Mouse (Mus musculus) forebrain, embryonic 10.5 days (tissue): ENCODE measurements around the gene Prlr. TPM values are rescaled to one million over a fixed set of nuclear protein-coding genes. Genes with fewer than 3 reads are reported as not detected.

Experiments used
- DNase-seq: peaks from one replicate; pipeline ENCODE4 v3.0.0-alpha.2; 2017; ENCODE audit warnings: low spot score; ENCODE audit errors: extremely low spot score
- H3K27ac ChIP-seq: fragments of 300-500 bp; sonication (generic); 2 replicates; pipeline ENCODE4 v1.5.1; 2016; ENCODE audit warnings: mild to moderate bottlenecking
- H3K27me3 ChIP-seq: fragments of 300-500 bp; sonication (generic); 2 replicates; pipeline ENCODE4 v1.6.1; 2016; ENCODE audit warnings: mild to moderate bottlenecking; ENCODE audit not compliant: poor library complexity, severe bottlenecking
- H3K36me3 ChIP-seq: fragments of 300-500 bp; sonication (generic); replicated peaks from 2 replicates; pipeline ENCODE4 v1.6.1; 2016; ENCODE audit warnings: mild to moderate bottlenecking, moderate library complexity
- H3K4me1 ChIP-seq: fragments of 300-500 bp; sonication (generic); 2 replicates; pipeline ENCODE4 v1.6.1; 2016
- H3K4me3 ChIP-seq: fragments of 300-500 bp; sonication (generic); 2 replicates; pipeline ENCODE4 v1.5.1; 2016; ENCODE audit warnings: mild to moderate bottlenecking, moderate library complexity
- H3K9me3 ChIP-seq: fragments of 300-500 bp; sonication (generic); 2 replicates; pipeline ENCODE4 v1.6.1; 2016; ENCODE audit warnings: mild to moderate bottlenecking, moderate library complexity
- WGBS: fragments of 180-500 bp; shearing (Covaris S2); methylation state at CpG from one replicate; pipeline ENCODE4 v1.1.7; 2016; 5-methylcytosine and 5-hydroxymethylcytosine counted together
- polyA plus RNA-seq: library from polyadenylated mRNA; unstranded; fragments of >200 nt; fragmentation: Nextera tagmentation; extraction: Ambion mirVana; gene quantifications from 2 replicates; pipeline ENCODE4 v1.2.1, GENCODE M21; 2016

Gene Prlr
- polyA plus RNA-seq, 1 experiment from 2014 or later, result 0.07 TPM

- no peak overlapping the region for H3K27ac ChIP-seq
- no peaks in the 10 kb centered on the region for H3K36me3 ChIP-seq
- no peaks in the 10 kb centered on the region for H3K27me3 ChIP-seq
- no peaks in the 10 kb centered on the region for H3K9me3 ChIP-seq
- WGBS, result 86% methylated on average over 1 of the region's 1 CpGs
- DNase-seq, result no peak
- H3K4me1 ChIP-seq, result no peaks in the 10 kb centered on the region
- H3K4me3 ChIP-seq, result no peak overlapping the region
Observed at GRCm38 (mm10) chr15:10296570-10296969, 119.5 kb downstream of the Prlr start.

- H3K36me3 ChIP-seq, result no peaks in the 10 kb centered on the region
- WGBS, result 94% methylated on average over 1 of the region's 1 CpGs
Observed at GRCm38 (mm10) chr15:10298058-10298457, 121.0 kb downstream of the Prlr start.

GRCm38 (mm10) chr15:10299467-10299866, 122.4 kb downstream of the Prlr start:
- Histone ChIP-seq H3K36me3 (no peaks in the 10 kb centered on the region), H3K4me1 (no peaks in the 10 kb centered on the region), H3K9me3 (no peaks in the 10 kb centered on the region), H3K4me3 (no peak overlapping the region), H3K27me3 (no peaks in the 10 kb centered on the region), H3K27ac (no peak overlapping the region)
- no peak for DNase-seq
- WGBS, result 81% methylated on average over 3 of the region's 3 CpGs

More at GRCm38 (mm10) chr15:10298058-10298457, 121.0 kb downstream of the Prlr start:
- Histone ChIP-seq H3K4me1 (no peaks in the 10 kb centered on the region), H3K27ac (no peak overlapping the region), H3K9me3 (no peaks in the 10 kb centered on the region), H3K4me3 (no peak overlapping the region), H3K27me3 (no peaks in the 10 kb centered on the region)
- DNase-seq, result no peak

- no peaks in the 10 kb centered on the region for H3K4me1 ChIP-seq
- H3K27me3 ChIP-seq, result no peaks in the 10 kb centered on the region
- no peaks in the 10 kb centered on the region for H3K36me3 ChIP-seq
- 98% methylated on average over 1 of the region's 1 CpGs for WGBS
- H3K27ac ChIP-seq, result no peak overlapping the region
- no peak overlapping the region for H3K4me3 ChIP-seq
- no peaks in the 10 kb centered on the region for H3K9me3 ChIP-seq
- DNase-seq, result no peak
Observed at GRCm38 (mm10) chr15:10306461-10306860, 129.4 kb downstream of the Prlr start.

GRCm38 (mm10) chr15:10311826-10312225, 134.8 kb downstream of the Prlr start:
- Histone ChIP-seq H3K4me3 (no peak overlapping the region), H3K9me3 (no peaks in the 10 kb centered on the region), H3K27ac (no peak overlapping the region), H3K36me3 (no peaks in the 10 kb centered on the region), H3K4me1 (no peaks in the 10 kb centered on the region), H3K27me3 (no peaks in the 10 kb centered on the region)
- no peak for DNase-seq
- WGBS, result 84% methylated on average over 5 of the region's 5 CpGs

- Histone ChIP-seq H3K27me3 (no peaks in the 10 kb centered on the region), H3K36me3 (no peaks in the 10 kb centered on the region), H3K27ac (no peak overlapping the region), H3K4me3 (no peak overlapping the region), H3K9me3 (no peaks in the 10 kb centered on the region), H3K4me1 (no peaks in the 10 kb centered on the region)
- 53% methylated on average over 7 of the region's 7 CpGs for WGBS
- DNase-seq, result no peak
Observed at GRCm38 (mm10) chr15:10313522-10314455, 136.8 kb downstream of the Prlr start.

GRCm38 (mm10) chr15:10325080-10325479, 148.0 kb downstream of the Prlr start, which contains the start of gene Gm21973:
Gene Gm21973, plus strand, starts transcription at chr15:10325380.
- Histone ChIP-seq H3K27ac (no peak within 1 kb of the TSS), H3K27me3 (no peaks in the 10 kb centered on the region), H3K9me3 (no peaks in the 10 kb centered on the region), H3K4me3 (no peak within 1 kb of the TSS), H3K4me1 (no peaks in the 10 kb centered on the region), H3K36me3 (no peaks in the 10 kb centered on the region)
- 89% methylated on average over 2 of the region's 2 CpGs for WGBS
- no peak for DNase-seq

- Histone ChIP-seq H3K9me3 (no peaks in the 10 kb centered on the region), H3K4me1 (no peaks in the 10 kb centered on the region), H3K36me3 (no peaks in the 10 kb centered on the region), H3K27me3 (no peaks in the 10 kb centered on the region), H3K4me3 (no peak overlapping the region), H3K27ac (no peak overlapping the region)
- no peak for DNase-seq
- 80% methylated on average over 3 of the region's 3 CpGs for WGBS
Observed at GRCm38 (mm10) chr15:10330626-10331025, 153.6 kb downstream of the Prlr start.

GRCm38 (mm10) chr15:10332566-10332965, 155.5 kb downstream of the Prlr start:
- WGBS, result 100% methylated on average over 1 of the region's 1 CpGs
- no peak overlapping the region for H3K27ac ChIP-seq
- no peak for DNase-seq
- H3K36me3 ChIP-seq, result no peaks in the 10 kb centered on the region
- H3K9me3 ChIP-seq, result no peaks in the 10 kb centered on the region
- H3K4me1 ChIP-seq, result no peaks in the 10 kb centered on the region
- H3K27me3 ChIP-seq, result no peaks in the 10 kb centered on the region
- no peak overlapping the region for H3K4me3 ChIP-seq

GRCm38 (mm10) chr15:10338606-10339005, 161.6 kb downstream of the Prlr start:
- WGBS, result 79% methylated on average over 3 of the region's 3 CpGs
- H3K36me3 ChIP-seq, result no peaks in the 10 kb centered on the region
- no peak overlapping the region for H3K4me3 ChIP-seq
- H3K27ac ChIP-seq, result no peak overlapping the region
- no peak for DNase-seq
- no peaks in the 10 kb centered on the region for H3K4me1 ChIP-seq
- H3K27me3 ChIP-seq, result no peaks in the 10 kb centered on the region
- H3K9me3 ChIP-seq, result no peaks in the 10 kb centered on the region

GRCm38 (mm10) chr15:10347044-10347443, 170.0 kb downstream of the Prlr start:
- DNase-seq, result no peak
- Histone ChIP-seq H3K27ac (no peak overlapping the region), H3K36me3 (no peaks in the 10 kb centered on the region), H3K4me3 (no peak overlapping the region), H3K9me3 (no peaks in the 10 kb centered on the region), H3K4me1 (no peaks in the 10 kb centered on the region), H3K27me3 (no peaks in the 10 kb centered on the region)
- 94% methylated on average over 6 of the region's 6 CpGs for WGBS

GRCm38 (mm10) chr15:10358039-10358948, 181.3 kb downstream of the Prlr start, which contains the start of gene Agxt2:
Gene Agxt2, plus strand, starts transcription at chr15:10358532.
- no peaks in the 10 kb centered on the region for H3K9me3 ChIP-seq
- DNase-seq, result no peak
- WGBS, result 80% methylated on average over 9 of the region's 9 CpGs
- no peak within 1 kb of the TSS for H3K4me3 ChIP-seq
- H3K36me3 ChIP-seq, result no peaks in the 10 kb centered on the region
- no peaks in the 10 kb centered on the region for H3K27me3 ChIP-seq
- no peaks in the 10 kb centered on the region for H3K4me1 ChIP-seq
- no peak within 1 kb of the TSS for H3K27ac ChIP-seq
